Mouse (Mus musculus) limb, embryonic 11.5 days (tissue): ENCODE data around the gene Krtap4-2. TPM values are rescaled to one million over a fixed set of nuclear protein-coding genes. Genes with fewer than 3 reads are reported as not detected.
"Not testable (repeated sequence)": the region's sequence is repeated elsewhere in the genome, so short reads cannot be mapped to it uniquely, and the experiment has no call there.

Experiments used
- ATAC-seq: fragments of 200-750 bp; cut with Nextera tagmentation; 2 replicates; pipeline ENCODE4 v1.8.0; 2017; ENCODE audit warnings: low read depth; ENCODE audit not compliant: insufficient number of reproducible peaks, low FRiP score, low TSS enrichment
- DNase-seq: peaks from one replicate; pipeline ENCODE4 v3.0.0-alpha.2; 2015; ENCODE audit warnings: low spot score
- H3K27ac ChIP-seq: fragments of 300-500 bp; sonication (generic); replicated peaks from 2 replicates; pipeline ENCODE4 v1.5.1; 2014; ENCODE audit warnings: low read depth, mild to moderate bottlenecking, low read length
- H3K27me3 ChIP-seq: fragments of 300-500 bp; sonication (generic); 2 replicates; pipeline ENCODE4 v1.6.1; 2014; ENCODE audit warnings: mild to moderate bottlenecking, low read length, mixed read lengths; ENCODE audit not compliant: control insufficient read depth, insufficient read depth
- H3K36me3 ChIP-seq: fragments of 300-500 bp; sonication (generic); 2 replicates; pipeline ENCODE4 v1.6.1; 2014; ENCODE audit warnings: mild to moderate bottlenecking, low read length, moderate library complexity, mixed read lengths; ENCODE audit not compliant: control insufficient read depth, insufficient read depth
- H3K4me1 ChIP-seq: fragments of 300-500 bp; sonication (generic); 2 replicates; pipeline ENCODE4 v1.6.1; 2014; ENCODE audit warnings: low read length, mixed read lengths; ENCODE audit not compliant: control insufficient read depth, insufficient read depth
- H3K4me2 ChIP-seq: fragments of 300-500 bp; sonication (generic); 2 replicates; pipeline ENCODE4 v1.6.1; 2014; ENCODE audit warnings: low read depth, mild to moderate bottlenecking, moderate library complexity; ENCODE audit not compliant: severe bottlenecking
- H3K4me3 ChIP-seq: fragments of 300-500 bp; sonication (generic); 2 replicates; pipeline ENCODE4 v1.5.1; 2014; ENCODE audit warnings: low read depth, low read length
- H3K9ac ChIP-seq: fragments of 300-500 bp; sonication (generic); 2 replicates; pipeline ENCODE4 v1.6.1; 2014; ENCODE audit warnings: mild to moderate bottlenecking, low read length
- H3K9me3 ChIP-seq: fragments of 300-500 bp; sonication (generic); 2 replicates; pipeline ENCODE4 v1.6.1; 2016; ENCODE audit warnings: low read length; ENCODE audit not compliant: control insufficient read depth
- WGBS: fragments of 180-500 bp; shearing (Covaris S2); extraction: QIAGEN DNeasy Blood & Tissue Kit; methylation state at CpG from one replicate; pipeline ENCODE4 v1.1.7; 2014; 5-methylcytosine and 5-hydroxymethylcytosine counted together
- polyA plus RNA-seq: library from polyadenylated mRNA; unstranded; fragments of >200 nt; fragmentation: Nextera tagmentation; extraction: Ambion mirVana; gene quantifications from 2 replicates; pipeline ENCODE4 v1.2.1, GENCODE M21; 2014

Gene Krtap4-2
- polyA plus RNA-seq, 1 experiment from 2014 or later = not detected

- 83% methylated on average over 15 of the region's 15 CpGs for WGBS
- H3K9me3 ChIP-seq = no peaks in the 10 kb centered on the region
- ATAC-seq = no peak
These were observed 11.6 kb upstream of the Krtap4-2 start for GRCm38 (mm10) chr11:99646444-99646843.

GRCm38 (mm10) chr11:99644351-99644750 is 9.5 kb upstream of the Krtap4-2 start:
- Histone ChIP-seq H3K36me3 (no peaks in the 10 kb centered on the region), H3K27ac (no peak overlapping the region), H3K27me3 (no peaks in the 10 kb centered on the region), H3K4me1 (no peaks in the 10 kb centered on the region), H3K9ac (no peak overlapping the region), H3K9me3 (no peaks in the 10 kb centered on the region), H3K4me2 (no peak overlapping the region), H3K4me3 (no peak overlapping the region)
- DNase-seq = no peak
- WGBS = 74% methylated on average over 3 of the region's 3 CpGs
- ATAC-seq = no peak

More at GRCm38 (mm10) chr11:99646444-99646843, 11.6 kb upstream of the Krtap4-2 start:
- Histone ChIP-seq H3K36me3 (no peaks in the 10 kb centered on the region), H3K27ac (no peak overlapping the region), H3K4me2 (no peak overlapping the region), H3K4me3 (no peak overlapping the region), H3K9ac (no peak overlapping the region), H3K27me3 (no peaks in the 10 kb centered on the region), H3K4me1 (no peaks in the 10 kb centered on the region)
- no peak for DNase-seq

- 83% methylated on average over 9 of the region's 9 CpGs for WGBS
- not testable (repeated sequence) for H3K4me1 ChIP-seq, H3K27me3 ChIP-seq, ATAC-seq, H3K4me2 ChIP-seq, H3K27ac ChIP-seq, H3K9me3 ChIP-seq, H3K36me3 ChIP-seq, DNase-seq, H3K4me3 ChIP-seq, H3K9ac ChIP-seq
These were observed 8.8 kb upstream of the Krtap4-2 start, which contains the start of gene Krtap4-7 for GRCm38 (mm10) chr11:99643635-99644139. Gene Krtap4-7, minus strand, starts transcription at chr11:99644089.

DNA sequence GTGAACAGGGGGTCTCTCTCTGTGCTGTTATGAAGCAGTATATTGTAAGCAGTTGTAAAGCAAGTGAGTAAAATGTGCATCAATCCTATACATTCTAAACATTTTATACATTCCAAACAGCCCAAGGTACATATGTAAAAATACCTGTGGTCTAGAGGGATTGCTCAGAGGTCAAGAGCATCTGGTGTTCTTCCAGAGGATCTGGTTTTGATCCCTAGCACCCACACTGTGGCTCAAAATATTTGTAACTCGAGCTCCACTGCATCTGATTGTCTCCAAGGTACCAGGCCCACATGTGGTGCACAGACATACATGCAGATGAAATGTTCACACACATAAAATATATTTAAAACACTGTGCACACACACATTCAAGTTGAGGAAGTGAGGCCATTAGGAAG is 6.0 kb upstream of the Krtap4-2 start:
- Histone ChIP-seq H3K36me3 (no peaks in the 10 kb centered on the region), H3K27ac (no peak overlapping the region), H3K4me1 (no peaks in the 10 kb centered on the region), H3K9ac (no peak overlapping the region), H3K4me2 (no peak overlapping the region), H3K4me3 (no peak overlapping the region), H3K27me3 (no peaks in the 10 kb centered on the region), H3K9me3 (no peaks in the 10 kb centered on the region)
- ATAC-seq = no peak
- 25% methylated on average over 1 of the region's 1 CpGs for WGBS
- DNase-seq = no peak

DNA sequence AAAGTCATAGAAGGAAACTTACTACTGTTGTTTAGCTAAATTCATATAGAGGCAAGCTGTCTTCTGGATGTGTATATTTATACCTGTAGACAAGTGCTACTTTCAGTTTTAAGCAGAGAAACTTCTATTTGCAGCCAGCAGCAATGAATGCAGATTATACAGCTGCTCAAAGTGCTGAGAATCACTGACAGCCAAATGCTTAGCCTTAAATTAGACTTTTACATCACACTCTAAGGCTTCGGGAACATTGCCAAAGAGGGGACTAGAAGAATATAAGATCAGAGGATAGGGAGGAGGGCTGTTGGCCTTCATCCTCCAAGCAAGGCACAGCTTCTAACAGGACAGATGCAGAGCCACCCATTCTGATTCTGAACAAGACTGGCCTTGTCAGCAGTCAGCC is 2.2 kb upstream of the Krtap4-2 start:
- H3K4me2 ChIP-seq = no peak overlapping the region
- no peak overlapping the region for H3K4me3 ChIP-seq
- H3K4me1 ChIP-seq = no peaks in the 10 kb centered on the region
- H3K27me3 ChIP-seq = no peaks in the 10 kb centered on the region
- no peak overlapping the region for H3K27ac ChIP-seq
- no peaks in the 10 kb centered on the region for H3K36me3 ChIP-seq
- no peak for ATAC-seq
- no peaks in the 10 kb centered on the region for H3K9me3 ChIP-seq
- H3K9ac ChIP-seq = no peak overlapping the region
- DNase-seq = no peak
- 69% methylated on average over 1 of the region's 1 CpGs for WGBS

DNA sequence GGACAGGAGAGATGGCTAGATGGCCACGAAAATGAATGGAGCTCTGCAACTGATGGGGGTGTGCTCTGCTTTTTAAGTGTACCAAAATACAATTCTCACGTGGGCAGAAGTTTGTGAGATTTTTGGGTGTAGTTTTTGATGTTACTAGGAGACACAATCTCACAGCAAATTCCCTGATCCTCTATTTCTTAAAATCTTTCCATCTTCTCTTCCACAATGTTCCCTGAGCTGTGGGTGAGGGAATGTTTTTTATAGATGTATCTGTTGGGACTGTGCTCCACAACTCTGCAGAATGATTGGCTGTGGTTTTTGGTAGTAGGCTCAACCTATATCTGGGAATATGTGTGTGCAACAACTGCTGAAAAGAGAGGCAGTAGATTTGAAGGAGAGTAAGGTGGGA is 1.6 kb downstream of the Krtap4-2 start:
- ATAC-seq (no peak), DNase-seq (no peak)
- no peak overlapping the region for H3K4me3 ChIP-seq
- H3K36me3 ChIP-seq = no peaks in the 10 kb centered on the region
- H3K27ac ChIP-seq = no peak overlapping the region
- H3K9me3 ChIP-seq = no peaks in the 10 kb centered on the region
- WGBS = 74% methylated on average over 2 of the region's 2 CpGs
- no peak overlapping the region for H3K4me2 ChIP-seq
- no peaks in the 10 kb centered on the region for H3K4me1 ChIP-seq
- H3K27me3 ChIP-seq = no peaks in the 10 kb centered on the region
- no peak overlapping the region for H3K9ac ChIP-seq

- Histone ChIP-seq H3K4me3 (no peak overlapping the region), H3K36me3 (no peaks in the 10 kb centered on the region), H3K9me3 (no peaks in the 10 kb centered on the region), H3K27me3 (no peaks in the 10 kb centered on the region), H3K4me2 (no peak overlapping the region), H3K27ac (no peak overlapping the region), H3K9ac (no peak overlapping the region), H3K4me1 (no peaks in the 10 kb centered on the region)
- 82% methylated on average over 3 of the region's 3 CpGs for WGBS
- no peak for ATAC-seq
- DNase-seq = no peak
These were observed 4.0 kb downstream of the Krtap4-2 start for GRCm38 (mm10) chr11:99630890-99631289.

DNA sequence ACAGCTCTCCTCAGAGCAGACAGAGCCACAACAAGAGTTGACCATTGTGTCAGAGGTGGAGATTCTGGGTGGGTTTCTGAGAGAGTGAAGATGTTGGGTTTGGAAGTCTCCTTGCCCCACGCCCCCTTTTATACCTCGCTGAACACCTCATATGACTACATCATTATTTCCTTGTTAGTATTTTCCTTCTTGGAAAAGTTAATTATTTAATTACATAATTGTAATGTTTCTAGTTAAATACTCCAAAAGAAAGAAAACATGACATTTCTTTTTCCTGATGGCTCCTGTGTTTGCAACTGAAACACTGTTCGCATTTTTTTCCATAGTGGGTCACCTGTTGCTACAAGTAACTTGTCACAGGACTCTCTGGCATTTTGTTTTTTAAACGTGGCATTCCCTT is 6.7 kb downstream of the Krtap4-2 start, which contains the start of gene Krtap4-1:
Gene Krtap4-1, minus strand, starts transcription at position 101 of the 400 bp plus-strand sequence.
- no peak within 1 kb of the TSS for H3K27ac ChIP-seq
- no peaks in the 10 kb centered on the region for H3K4me1 ChIP-seq
- H3K4me3 ChIP-seq = no peak within 1 kb of the TSS
- H3K27me3 ChIP-seq = no peaks in the 10 kb centered on the region
- no peak for ATAC-seq
- no peak for DNase-seq
- H3K9ac ChIP-seq = no peak within 1 kb of the TSS
- 78% methylated on average over 4 of the region's 4 CpGs for WGBS
- no peaks in the 10 kb centered on the region for H3K9me3 ChIP-seq
- H3K4me2 ChIP-seq = no peak within 1 kb of the TSS
- H3K36me3 ChIP-seq = no peaks in the 10 kb centered on the region

DNA sequence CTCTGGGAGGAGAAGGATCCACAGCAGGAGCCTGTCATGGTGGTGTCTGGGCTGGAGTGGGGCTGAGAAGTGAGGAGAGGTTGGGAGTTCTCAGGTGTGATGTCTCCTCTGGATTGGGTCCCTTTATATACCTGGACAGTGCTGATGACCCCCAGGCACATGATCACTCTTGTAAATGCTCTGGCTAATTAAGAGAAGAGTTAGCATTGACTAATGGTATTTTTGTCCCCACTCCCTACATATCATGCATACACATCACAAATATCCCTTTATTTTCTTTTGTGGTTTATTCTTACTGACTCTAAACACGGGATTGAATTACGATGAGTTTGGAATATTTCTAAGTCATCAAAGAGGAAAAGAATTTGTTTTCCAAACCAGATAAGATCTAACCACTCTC is 14.5 kb downstream of the Krtap4-2 start, which contains the start of gene Gm11562:
Gene Gm11562, minus strand, starts transcription at position 101 of the 400 bp plus-strand sequence.
- no peak within 1 kb of the TSS for H3K4me2 ChIP-seq
- no peaks in the 10 kb centered on the region for H3K36me3 ChIP-seq
- no peaks in the 10 kb centered on the region for H3K27me3 ChIP-seq
- no peak within 1 kb of the TSS for H3K9ac ChIP-seq
- ATAC-seq (no peak), DNase-seq (no peak)
- WGBS = 85% methylated on average over 2 of the region's 2 CpGs
- no peaks in the 10 kb centered on the region for H3K9me3 ChIP-seq
- H3K4me3 ChIP-seq = no peak within 1 kb of the TSS
- H3K27ac ChIP-seq = no peak within 1 kb of the TSS
- no peaks in the 10 kb centered on the region for H3K4me1 ChIP-seq
